Mouse (Mus musculus): Measurements from ENCODE around the gene Slbp. TPM values are rescaled to one million over a fixed set of nuclear protein-coding genes. Genes with fewer than 3 reads are reported as not detected.

Slbp gene
- polyA plus RNA-seq, 1 experiment: 47.4 TPM

DNA sequence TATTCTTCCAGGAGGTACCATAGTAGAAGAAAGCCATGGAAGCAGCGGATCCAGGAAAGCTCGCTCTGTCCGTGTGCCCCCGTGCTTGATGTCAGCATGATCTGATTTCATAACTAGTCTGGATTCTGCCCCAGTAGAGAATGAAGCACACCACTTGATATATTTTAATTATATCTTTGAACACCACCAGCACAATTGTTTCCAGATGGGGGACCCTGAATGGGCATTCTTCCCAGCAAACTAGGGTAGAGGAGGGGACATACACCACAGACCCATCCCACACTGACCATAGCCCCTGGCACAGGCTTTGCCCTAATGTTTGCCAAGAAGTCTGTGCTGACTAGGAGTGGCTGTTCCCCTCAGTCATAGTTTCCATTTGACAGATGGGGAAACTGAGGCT, 32.6 kb upstream of the Slbp start:
- Histone ChIP-seq H3K27me3 (ENCODE audit: control insufficient read depth, insufficient read depth, insufficient read length) (peaks cover 16% of the 10 kb centered on the region), H3K79me3 (ENCODE audit: low read depth) (no peaks in the 10 kb centered on the region), H3K79me2 (ENCODE audit: control insufficient read depth, insufficient read depth) (no peaks in the 10 kb centered on the region), H3ac (ENCODE audit: control insufficient read depth, insufficient read length, low read depth) (no peak overlapping the region), H3K4me3 (ENCODE audit: insufficient read depth, poor library complexity, severe bottlenecking) (no peak overlapping the region), H3K36me3 (ENCODE audit: control insufficient read depth, insufficient read depth) (no peaks in the 10 kb centered on the region)
- TF ChIP-seq USF1 (IDR thresholded peaks at IDR 0.05; ENCODE audit: low read depth) (no peak), FOSL1 (IDR thresholded peaks at IDR 0.05; ENCODE audit: insufficient read depth, low read length, poor library complexity, severe bottlenecking) (no peak), MYOD1 (IDR thresholded peaks at IDR 0.05; ENCODE audit: control insufficient read depth, insufficient read length, low read depth) (no peak), CEBPB (IDR thresholded peaks at IDR 0.05; ENCODE audit: low read depth) (no peak), MYOG (IDR thresholded peaks at IDR 0.05; ENCODE audit: control insufficient read depth, extremely low read depth, insufficient read length) (no peak), CTCF (IDR thresholded peaks at IDR 0.05; ENCODE audit: control insufficient read depth, insufficient read depth, insufficient read length) (no peak), MAX (IDR thresholded peaks at IDR 0.05) (no peak)

DNA sequence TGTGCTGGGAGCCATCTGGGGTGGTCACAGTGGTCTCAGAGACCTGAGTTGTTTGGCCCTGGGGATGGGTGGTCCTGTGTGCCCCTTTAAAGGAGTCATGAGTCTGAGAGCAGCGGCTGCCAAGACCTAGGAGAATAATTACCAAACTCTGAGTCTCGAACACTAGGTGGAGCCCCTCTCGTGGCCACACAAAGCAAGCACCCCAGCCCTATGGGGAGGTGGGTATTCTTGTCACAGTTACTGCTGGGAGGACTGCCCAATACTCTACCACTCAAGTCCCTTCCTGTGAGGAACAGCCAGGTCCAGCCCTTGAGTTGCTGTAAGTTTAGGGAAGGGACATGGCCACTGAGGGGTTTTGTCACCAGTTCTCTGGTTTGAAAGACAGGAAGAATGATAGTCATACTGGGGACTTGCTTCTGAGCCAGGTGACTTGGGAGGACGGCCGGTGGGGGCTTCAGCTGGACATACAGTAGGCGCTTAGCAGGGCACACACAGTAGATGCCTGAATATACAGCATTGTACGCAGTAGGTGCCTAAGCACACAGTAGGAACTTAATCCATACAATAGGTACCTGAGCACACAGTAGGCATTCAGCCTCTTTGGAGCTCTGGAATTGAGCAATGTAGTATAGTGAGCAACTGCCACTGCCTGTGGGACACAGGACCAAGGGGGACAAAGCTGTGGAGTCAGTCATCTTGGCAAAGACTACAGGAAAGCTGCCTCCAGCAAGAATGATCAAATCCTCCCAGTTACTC, 31.7 kb upstream of the Slbp start:
- no peak overlapping the region for H3K4me3 ChIP-seq (ENCODE audit: insufficient read depth, poor library complexity, severe bottlenecking)
- H3ac ChIP-seq (ENCODE audit: control insufficient read depth, insufficient read length, low read depth): no peak overlapping the region
- no peaks in the 10 kb centered on the region for H3K79me3 ChIP-seq (ENCODE audit: low read depth)
- TF ChIP-seq CTCF (IDR thresholded peaks at IDR 0.05; ENCODE audit: control insufficient read depth, insufficient read depth, insufficient read length) (peak; percentile 19), MYOD1 (IDR thresholded peaks at IDR 0.05; ENCODE audit: control insufficient read depth, insufficient read length, low read depth) (no peak)
- H3K36me3 ChIP-seq (ENCODE audit: control insufficient read depth, insufficient read depth): no peaks in the 10 kb centered on the region
- H3K79me2 ChIP-seq (ENCODE audit: control insufficient read depth, insufficient read depth): no peaks in the 10 kb centered on the region
- H3K27me3 ChIP-seq (ENCODE audit: control insufficient read depth, insufficient read depth, insufficient read length): peaks cover 16% of the 10 kb centered on the region

DNA sequence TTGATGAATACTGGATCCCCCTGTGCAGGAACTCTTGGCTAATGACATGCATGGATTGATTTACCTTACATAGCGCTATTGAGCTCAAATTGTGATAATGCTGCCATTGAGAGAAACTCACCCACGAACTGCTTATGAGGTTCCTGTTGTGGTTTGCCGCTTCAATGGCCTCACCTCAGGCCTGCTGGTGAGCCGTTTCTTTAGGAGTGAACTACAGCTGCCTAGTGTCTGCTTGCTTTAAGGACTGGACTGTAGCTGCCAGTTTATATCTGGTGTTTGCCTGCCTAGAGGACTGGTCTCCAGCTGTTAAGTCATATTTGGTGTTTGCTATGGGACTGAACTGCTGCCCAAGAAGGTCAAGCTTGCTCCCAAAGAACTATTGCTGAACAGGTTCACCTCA, 30.6 kb upstream of the Slbp start:
- no peak for TF ChIP-seq MYOD1 (IDR thresholded peaks at IDR 0.05; ENCODE audit: control insufficient read depth, insufficient read length, low read depth)
- TF ChIP-seq MYOG (IDR thresholded peaks at IDR 0.05; ENCODE audit: control insufficient read depth, extremely low read depth, insufficient read length): no peak
- no peak for TF ChIP-seq USF1 (IDR thresholded peaks at IDR 0.05; ENCODE audit: low read depth)
- no peak for TF ChIP-seq FOSL1 (IDR thresholded peaks at IDR 0.05; ENCODE audit: insufficient read depth, low read length, poor library complexity, severe bottlenecking)
- no peak for TF ChIP-seq CEBPB (IDR thresholded peaks at IDR 0.05; ENCODE audit: low read depth)
- TF ChIP-seq MAX (IDR thresholded peaks at IDR 0.05): no peak
- peaks cover 16% of the 10 kb centered on the region for H3K27me3 ChIP-seq (ENCODE audit: control insufficient read depth, insufficient read depth, insufficient read length)
- no peak overlapping the region for H3ac ChIP-seq (ENCODE audit: control insufficient read depth, insufficient read length, low read depth)

DNA sequence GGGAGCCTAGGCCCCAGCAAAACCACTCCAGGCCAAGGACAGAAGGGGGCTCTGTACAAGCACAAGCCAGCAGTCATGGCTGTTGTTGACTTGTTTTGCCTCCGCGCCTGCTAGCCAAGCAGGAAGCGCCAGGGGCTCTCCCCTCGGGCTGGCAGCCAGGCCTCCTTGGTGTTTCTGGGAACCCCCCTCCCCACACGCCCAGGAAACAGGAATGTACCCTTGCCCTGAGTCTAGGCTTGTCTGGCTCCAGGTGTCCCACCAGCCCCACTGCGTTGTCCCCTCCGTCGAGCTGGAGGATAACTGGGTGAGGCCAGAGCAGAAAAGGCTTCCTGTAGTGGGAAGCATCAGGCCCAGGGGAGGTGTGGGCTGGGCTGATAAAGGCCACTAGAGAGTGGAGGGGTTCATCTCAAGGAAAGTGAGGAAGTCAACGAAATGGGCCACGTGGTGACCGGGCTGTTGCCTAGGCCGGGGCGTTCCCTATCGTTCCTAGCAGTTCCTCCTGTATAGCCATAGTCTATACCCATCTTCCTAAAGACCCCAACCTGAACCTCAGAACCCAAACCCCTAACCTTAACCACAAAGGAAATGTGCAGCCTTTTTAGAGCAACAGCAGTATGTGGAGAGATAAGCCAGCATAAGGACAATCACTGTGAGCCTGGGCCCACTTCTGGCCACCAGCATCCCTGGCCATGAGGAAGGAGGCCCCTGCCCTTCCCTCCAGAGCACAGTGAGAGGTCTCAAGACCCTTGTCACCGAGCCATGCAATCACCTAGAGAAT, 29.4 kb upstream of the Slbp start:
- no peak for TF ChIP-seq FOSL1 (IDR thresholded peaks at IDR 0.05; ENCODE audit: insufficient read depth, low read length, poor library complexity, severe bottlenecking)
- Histone ChIP-seq H3K4me3 (ENCODE audit: insufficient read depth, poor library complexity, severe bottlenecking) (no peak overlapping the region), H3K79me3 (ENCODE audit: low read depth) (no peaks in the 10 kb centered on the region), H3K36me3 (ENCODE audit: control insufficient read depth, insufficient read depth) (no peaks in the 10 kb centered on the region), H3K79me2 (ENCODE audit: control insufficient read depth, insufficient read depth) (no peaks in the 10 kb centered on the region), H3K27me3 (ENCODE audit: control insufficient read depth, insufficient read depth, insufficient read length) (peaks cover 12% of the 10 kb centered on the region), H3ac (ENCODE audit: control insufficient read depth, insufficient read length, low read depth) (no peak overlapping the region)

More for the DNA sequence above, 30.6 kb upstream of the Slbp start:
- no peaks in the 10 kb centered on the region for H3K79me3 ChIP-seq (ENCODE audit: low read depth)
- H3K4me3 ChIP-seq (ENCODE audit: insufficient read depth, poor library complexity, severe bottlenecking): no peak overlapping the region
- H3K79me2 ChIP-seq (ENCODE audit: control insufficient read depth, insufficient read depth): no peaks in the 10 kb centered on the region
- no peaks in the 10 kb centered on the region for H3K36me3 ChIP-seq (ENCODE audit: control insufficient read depth, insufficient read depth)

DNA sequence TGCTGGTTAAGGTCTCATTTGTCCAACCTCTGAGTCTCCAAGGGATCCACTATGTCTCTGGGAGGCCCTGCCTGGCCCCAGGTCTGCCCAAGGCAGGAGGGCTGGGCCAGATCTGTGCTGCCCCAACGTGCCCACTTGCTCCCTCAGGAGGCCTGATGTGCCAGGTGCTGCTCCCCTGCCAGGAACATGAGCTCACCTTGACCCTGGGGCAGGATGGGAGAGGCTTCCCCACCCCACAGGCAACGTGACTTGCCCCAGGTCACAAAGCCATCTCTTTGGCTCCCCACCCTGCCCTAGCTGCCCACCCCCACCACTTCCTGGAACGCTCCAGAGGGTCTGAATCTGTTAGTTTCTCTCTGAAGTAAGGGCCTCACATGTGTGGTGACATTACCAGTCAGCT, 28.7 kb upstream of the Slbp start:
- H3K27me3 ChIP-seq (ENCODE audit: control insufficient read depth, insufficient read depth, insufficient read length): peaks cover 5% of the 10 kb centered on the region
- no peak overlapping the region for H3K4me3 ChIP-seq (ENCODE audit: insufficient read depth, poor library complexity, severe bottlenecking)
- no peaks in the 10 kb centered on the region for H3K79me2 ChIP-seq (ENCODE audit: control insufficient read depth, insufficient read depth)
- H3ac ChIP-seq (ENCODE audit: control insufficient read depth, insufficient read length, low read depth): no peak overlapping the region
- no peaks in the 10 kb centered on the region for H3K79me3 ChIP-seq (ENCODE audit: low read depth)
- TF ChIP-seq CEBPB (IDR thresholded peaks at IDR 0.05; ENCODE audit: low read depth) (no peak), MYOD1 (IDR thresholded peaks at IDR 0.05; ENCODE audit: control insufficient read depth, insufficient read length, low read depth) (no peak), CTCF (IDR thresholded peaks at IDR 0.05; ENCODE audit: control insufficient read depth, insufficient read depth, insufficient read length) (no peak), FOSL1 (IDR thresholded peaks at IDR 0.05; ENCODE audit: insufficient read depth, low read length, poor library complexity, severe bottlenecking) (no peak), MYOG (IDR thresholded peaks at IDR 0.05; ENCODE audit: control insufficient read depth, extremely low read depth, insufficient read length) (no peak), USF1 (IDR thresholded peaks at IDR 0.05; ENCODE audit: low read depth) (no peak), MAX (IDR thresholded peaks at IDR 0.05) (no peak)
- H3K36me3 ChIP-seq (ENCODE audit: control insufficient read depth, insufficient read depth): no peaks in the 10 kb centered on the region

DNA sequence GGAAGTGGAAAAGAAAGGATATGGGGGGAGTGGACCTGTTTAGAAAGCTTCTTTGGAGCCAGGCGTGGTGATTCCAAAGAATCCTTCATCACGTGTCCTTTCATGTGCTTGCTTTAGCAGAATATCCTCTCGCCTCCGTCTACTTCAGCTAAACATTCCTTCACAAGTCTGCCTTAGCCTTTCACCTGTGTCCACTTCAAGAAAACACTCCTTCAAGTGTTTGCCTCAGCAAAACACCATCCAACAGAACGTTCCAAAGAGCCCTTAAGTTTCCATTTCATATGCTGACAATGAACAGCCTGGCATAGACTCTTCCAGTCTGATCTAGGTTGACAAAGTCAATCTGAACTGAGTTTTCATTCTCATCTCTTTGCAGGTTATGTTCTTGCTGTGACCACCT, 25.9 kb upstream of the Slbp start:
- TF ChIP-seq CEBPB (IDR thresholded peaks at IDR 0.05; ENCODE audit: low read depth) (no peak), USF1 (IDR thresholded peaks at IDR 0.05; ENCODE audit: low read depth) (no peak), MYOG (IDR thresholded peaks at IDR 0.05; ENCODE audit: control insufficient read depth, extremely low read depth, insufficient read length) (no peak), MAX (IDR thresholded peaks at IDR 0.05) (no peak), CTCF (IDR thresholded peaks at IDR 0.05; ENCODE audit: control insufficient read depth, insufficient read depth, insufficient read length) (no peak)
- no peak overlapping the region for H3ac ChIP-seq (ENCODE audit: control insufficient read depth, insufficient read length, low read depth)
- H3K4me3 ChIP-seq (ENCODE audit: insufficient read depth, poor library complexity, severe bottlenecking): no peak overlapping the region
- H3K79me2 ChIP-seq (ENCODE audit: control insufficient read depth, insufficient read depth): no peaks in the 10 kb centered on the region
- no peaks in the 10 kb centered on the region for H3K79me3 ChIP-seq (ENCODE audit: low read depth)
- H3K27me3 ChIP-seq (ENCODE audit: control insufficient read depth, insufficient read depth, insufficient read length): peaks cover 5% of the 10 kb centered on the region
- H3K36me3 ChIP-seq (ENCODE audit: control insufficient read depth, insufficient read depth): peaks cover 9% of the 10 kb centered on the region
